Mouse (Mus musculus): ENCODE measurements around the gene Gm20388.

GRCm38 (mm10) chr8:120724816-120725575 lies 814.4 kb downstream of the Gm20388 start:
- TF ChIP-seq CTCF (IDR thresholded peaks at IDR 0.05; ENCODE audit: low read depth) (no peak), EP300 (IDR thresholded peaks at IDR 0.05; ENCODE audit: low read depth) (no peak)

Measured in liver, embryonic 14.5 days (tissue).